Mouse (Mus musculus): ENCODE measurements at regions not wholly inside any gene's neighbourhood (a gene's known extent, or its start where the extent isn't known, plus 50 kb on each side); places are given as distances from the start of the nearest gene placed in this dataset.

DNA sequence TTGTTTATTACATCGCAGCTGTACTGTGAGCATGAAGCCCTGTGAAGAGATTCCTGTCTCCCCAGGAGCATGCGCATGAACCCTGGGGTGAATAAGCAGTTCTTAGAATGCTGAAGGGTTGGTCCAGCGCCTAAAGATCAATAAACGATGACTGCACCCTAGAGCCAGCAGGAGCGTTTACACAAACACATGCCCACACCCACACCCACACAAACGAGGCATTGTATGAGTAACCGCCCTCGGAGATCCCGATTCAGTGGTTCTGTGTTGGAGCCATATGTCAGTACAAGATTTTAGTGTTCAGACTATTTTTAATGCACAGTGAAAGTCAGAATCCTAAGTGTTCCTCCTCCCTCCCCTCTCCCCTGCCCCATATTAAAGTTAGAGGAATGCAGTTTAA, 57.3 kb downstream of the Edn1 start:
- CTCF ChIA-PET = no interaction called here

DNA sequence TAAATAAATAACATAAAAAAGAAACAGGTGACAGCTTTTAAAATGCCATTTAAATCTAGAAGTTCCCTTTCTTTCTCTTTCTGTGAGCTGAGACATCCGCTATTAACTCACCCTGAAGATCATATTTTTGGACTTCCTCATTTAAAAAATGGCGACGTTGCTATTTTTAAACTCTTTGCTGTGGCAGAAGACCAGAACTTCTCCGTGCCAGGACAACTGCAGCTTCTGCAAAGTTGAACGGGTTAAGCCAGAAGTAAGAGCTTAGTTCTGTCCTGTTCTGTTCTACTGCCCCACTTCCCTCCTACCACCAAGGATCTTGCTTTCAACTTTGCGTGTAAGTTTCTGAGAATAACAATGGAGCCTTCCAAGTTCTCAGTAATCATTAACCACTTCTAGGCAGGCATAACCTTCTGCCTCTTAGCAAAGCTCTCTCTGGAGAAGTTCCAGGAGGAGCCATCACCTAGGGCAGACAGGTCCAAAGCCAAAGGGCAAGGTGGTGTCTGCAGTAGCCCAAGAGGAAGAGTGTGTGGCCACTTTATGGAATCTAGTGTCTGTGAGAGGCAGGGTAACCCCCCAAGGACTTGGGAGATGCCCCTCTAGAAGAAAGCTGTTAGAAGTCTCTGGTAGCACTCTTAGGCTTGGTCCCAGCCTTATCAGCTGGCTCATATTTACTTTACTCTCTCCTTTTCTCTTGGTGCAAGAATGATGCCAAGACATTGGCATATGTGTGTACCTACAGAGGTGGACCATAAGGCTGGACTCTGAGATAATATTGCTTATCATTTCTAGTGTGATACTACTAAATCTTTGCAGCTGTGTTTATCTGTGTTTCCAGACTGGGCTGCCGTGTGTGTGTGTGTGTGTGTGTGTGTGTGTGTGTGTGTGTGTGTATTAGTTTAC, 66.6 kb downstream of the Edn1 start:
- CTCF ChIA-PET = no interaction called here

DNA sequence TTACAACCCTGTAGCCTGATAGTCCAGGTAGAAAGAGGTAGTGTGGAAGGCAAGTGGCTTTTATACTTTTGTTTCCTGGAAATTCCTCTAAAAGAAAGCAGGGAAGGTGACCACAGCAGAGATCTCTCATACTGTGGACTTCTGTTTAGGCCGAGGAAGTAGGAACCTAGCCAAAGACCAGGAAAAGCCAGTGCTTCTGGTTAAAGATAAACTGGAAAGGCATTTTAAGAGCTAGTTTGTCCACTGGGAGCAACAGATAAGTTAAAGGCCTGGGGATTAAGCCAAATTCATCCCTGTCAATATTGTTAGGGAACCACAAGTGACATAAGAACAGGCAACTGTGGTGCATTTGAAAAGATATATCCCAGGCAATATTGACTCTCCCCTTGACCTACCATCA, 68.5 kb downstream of the Edn1 start:
- CTCF ChIA-PET = no interaction called here

DNA sequence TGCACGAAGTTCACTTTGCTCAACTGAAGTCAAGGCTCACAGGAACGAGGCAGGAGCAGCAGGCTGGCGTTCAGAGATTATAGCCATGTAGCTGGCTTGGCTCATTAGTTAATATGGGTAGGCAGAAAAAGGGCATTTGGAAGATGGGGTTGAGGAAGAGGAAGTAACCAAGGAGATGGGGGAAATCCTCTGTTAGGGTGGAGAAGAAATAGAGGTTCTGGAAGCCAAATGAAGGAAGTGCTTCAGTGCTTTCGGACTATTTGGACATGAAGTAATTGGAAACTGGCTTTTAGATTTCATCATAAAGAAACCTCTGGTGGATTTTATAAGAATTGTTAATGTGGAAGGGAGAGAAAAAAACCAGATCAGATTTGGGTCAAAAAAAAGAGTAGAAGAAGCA, 70.9 kb downstream of the Edn1 start:
- CTCF ChIA-PET = no interaction called here

DNA sequence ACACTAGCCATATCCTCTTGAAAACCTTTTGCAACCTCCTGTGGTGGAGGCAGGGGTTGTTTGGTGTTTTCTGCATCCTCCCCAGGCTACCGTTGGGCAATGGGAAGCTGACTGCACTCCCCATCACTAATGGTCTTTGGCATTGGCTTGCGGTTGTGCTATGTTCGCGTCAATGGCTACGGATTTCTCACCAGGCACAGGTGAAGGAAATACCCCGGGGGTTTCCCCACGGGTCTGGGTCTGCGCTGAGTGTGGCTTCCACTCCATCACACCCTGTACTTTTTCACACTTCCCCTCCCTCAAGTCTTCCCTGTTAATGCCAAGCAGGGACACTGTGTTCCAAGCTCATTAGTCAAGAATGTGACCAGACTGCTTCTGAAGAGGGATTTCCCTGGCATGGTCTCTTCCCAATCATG, 72.9 kb downstream of the Edn1 start:
- CTCF ChIA-PET = no interaction called here

DNA sequence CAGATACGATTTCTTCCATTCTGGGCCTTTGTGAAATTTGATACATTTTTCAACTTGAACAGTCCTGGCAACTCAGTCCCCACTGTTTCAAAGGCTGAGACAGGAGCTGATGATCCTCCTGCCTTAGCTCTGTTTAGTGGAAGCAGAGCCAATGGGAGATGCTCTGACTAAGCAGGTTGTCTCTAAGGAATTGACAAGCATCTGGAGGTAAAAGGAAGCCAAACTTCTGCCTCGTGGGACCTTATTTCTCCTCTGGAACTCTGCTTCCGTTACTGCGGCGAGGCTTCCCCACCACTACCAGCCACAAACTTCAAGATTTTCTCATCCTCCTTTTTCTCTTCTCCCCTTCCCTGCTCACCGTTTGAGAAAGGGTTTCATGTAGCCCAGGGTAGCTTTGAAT, 78.4 kb downstream of the Edn1 start:
- CTCF ChIA-PET = no interaction called here

DNA sequence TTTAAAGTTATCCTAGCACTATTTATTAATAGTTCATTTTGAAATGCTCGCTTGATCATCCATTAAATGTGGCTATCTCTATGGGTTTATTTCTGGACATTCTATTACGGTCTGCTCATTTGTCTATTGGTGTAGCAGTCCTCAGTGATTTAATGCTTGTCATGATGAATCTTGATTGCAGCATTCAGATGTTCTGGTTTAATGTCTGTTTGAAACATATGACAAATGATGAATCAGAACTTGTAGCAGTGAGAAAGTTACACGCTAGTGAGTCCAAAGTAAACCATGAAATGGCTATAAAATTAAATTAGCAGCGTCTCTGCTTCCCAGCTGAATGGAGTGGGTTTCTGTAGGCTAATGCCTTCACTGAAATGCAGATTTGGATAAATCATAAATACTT, 81.8 kb downstream of the Edn1 start:
- CTCF ChIA-PET = no interaction called here

DNA sequence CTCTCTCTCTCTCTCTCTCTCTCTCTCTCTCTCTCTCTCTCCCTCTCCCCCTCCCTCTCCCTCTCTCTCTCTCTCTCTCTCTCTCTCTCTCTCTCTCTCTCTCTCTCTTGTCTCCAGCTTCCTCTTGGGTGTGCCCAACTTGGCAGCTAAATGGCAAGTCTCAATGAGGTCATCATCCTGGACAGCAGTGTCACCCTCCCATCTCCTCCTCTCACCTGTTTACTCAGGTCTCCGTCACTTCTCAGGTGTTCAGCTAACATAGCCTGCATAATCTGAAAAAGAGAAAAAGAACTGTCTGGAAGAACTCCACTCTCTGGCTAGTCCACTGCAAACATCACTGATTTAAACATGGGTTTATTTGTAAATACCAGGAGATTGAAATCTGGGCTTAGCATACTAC, 89.1 kb downstream of the Edn1 start:
- CTCF ChIA-PET = no interaction called here

DNA sequence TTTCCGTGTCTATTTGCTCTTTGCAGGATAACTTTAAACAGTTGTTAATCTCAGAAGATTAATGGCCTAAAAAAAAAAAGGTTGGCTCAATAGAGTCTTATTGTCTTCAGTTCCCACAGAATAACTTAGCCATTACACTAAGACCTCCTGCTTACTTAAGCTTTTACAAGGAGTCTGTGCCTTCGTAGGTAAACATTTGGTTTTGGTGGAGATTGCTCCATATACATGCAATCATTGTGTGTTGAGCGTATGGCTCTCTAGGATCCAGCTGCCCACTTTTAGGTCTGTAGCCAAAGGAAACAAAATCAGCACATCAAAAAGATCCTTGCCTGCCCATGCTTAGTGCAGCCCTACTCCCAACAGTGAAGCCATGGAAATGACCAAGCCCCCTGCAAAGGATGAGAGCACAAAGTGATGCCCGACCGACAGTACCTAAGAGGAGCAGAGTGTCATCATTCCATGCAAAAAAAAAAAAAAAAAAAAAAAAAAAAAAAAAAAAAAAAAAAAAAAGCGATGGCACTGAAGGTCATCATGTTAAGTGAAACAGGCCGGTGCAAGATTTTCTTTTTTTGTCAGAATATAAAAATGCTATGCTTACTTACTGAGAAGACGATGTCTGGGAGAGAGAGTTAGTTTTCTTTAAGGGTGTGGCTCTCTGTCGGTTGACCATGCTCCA, 90.2 kb downstream of the Edn1 start:
- CTCF ChIA-PET = no interaction called here

DNA sequence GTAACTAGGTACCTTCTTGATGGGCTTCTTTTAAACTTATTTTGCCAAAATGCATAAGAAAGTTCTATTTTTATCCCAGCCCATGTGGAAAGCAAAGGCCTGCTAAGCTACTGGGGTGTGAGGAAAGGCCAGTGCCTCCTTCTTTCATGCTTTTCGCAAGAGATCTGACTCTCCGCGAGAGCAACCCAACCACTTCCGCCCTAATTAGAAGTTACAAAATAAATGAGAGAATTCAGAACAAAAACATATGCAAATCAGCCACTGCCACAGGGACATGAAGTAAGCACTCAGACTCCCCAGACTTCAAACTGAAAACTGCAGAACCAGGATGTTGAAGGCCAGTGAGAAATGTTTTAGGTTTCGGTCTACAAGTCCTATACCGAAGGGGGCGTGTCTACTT, 91.4 kb downstream of the Edn1 start:
- CTCF ChIA-PET = no interaction called here

DNA sequence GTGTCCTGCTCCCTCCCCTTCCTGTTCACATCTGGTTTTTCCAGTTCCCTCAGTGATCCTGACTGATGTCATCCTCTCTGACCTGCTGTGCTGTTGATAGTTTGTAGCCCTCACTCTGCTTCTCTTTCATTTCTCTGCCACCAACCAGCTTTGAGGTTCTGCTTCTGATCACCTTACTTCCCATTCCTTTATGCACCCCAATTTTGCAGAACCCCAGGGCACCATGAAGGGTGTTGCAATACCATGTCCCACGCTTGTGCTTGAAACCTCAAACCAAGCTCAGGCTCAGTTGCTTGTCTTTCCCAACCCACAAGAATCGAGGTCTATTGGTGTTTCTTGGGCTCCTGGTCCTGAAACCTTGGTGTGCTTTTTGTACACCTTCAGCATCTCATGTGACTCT, 93.3 kb downstream of the Edn1 start:
- CTCF ChIA-PET = no interaction called here

DNA sequence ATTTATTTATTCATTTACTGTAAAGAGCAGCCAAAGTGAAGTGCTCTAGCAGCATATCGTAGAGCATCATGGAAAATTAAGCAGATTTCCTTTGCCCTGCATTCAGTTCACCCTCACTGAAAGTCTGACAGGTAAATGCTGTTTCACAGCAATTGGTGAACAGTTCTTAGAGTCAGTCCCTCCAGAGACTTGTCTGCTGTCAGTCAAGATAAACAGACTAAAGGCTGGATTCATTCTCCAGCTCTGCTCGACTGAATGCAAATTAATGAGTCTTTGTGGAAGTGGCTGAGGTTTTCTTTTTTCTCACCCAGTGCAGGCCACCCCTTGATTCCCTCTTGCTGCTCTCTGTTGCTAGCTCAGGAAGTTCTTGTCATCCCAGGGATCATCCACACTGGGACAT, 100.2 kb downstream of the Edn1 start:
- CTCF ChIA-PET = no interaction called here

DNA sequence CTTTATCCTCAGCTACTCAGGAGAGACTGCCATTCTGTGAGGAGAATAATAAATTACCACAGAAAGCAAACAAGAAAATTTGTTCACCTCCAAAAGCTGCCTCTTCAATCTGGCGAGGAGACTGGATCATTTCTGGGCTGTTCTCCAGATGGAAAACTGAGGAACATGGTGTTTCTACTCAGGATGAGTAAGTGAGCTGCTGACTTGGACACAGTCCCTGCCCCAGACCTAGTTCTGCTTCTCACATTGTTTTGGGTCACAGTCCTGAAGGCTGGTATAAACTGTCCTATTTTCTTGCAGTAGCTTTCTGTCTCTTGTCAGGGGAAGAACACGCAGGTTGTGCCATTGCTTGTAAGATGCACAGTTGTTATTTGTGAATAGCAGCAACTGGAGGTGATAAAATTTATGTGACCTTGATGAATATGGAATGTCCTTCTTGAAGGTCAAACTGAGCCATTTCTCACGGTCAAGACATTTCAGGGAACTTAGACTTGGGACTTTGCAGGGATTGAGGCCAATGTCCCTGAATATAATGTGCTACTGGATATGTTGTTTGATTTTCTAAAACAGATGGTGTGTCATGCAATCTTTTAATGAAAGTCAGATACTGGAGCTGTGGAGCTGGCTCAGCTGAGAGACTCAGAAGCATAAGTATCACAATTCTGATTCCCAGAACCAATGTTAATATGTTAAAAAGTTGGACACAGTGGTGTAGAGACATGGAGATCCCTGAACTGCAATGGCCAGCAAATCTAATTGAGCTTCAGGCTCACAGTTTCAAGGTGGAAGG, 102.2 kb downstream of the Edn1 start:
- CTCF ChIA-PET = no interaction called here

DNA sequence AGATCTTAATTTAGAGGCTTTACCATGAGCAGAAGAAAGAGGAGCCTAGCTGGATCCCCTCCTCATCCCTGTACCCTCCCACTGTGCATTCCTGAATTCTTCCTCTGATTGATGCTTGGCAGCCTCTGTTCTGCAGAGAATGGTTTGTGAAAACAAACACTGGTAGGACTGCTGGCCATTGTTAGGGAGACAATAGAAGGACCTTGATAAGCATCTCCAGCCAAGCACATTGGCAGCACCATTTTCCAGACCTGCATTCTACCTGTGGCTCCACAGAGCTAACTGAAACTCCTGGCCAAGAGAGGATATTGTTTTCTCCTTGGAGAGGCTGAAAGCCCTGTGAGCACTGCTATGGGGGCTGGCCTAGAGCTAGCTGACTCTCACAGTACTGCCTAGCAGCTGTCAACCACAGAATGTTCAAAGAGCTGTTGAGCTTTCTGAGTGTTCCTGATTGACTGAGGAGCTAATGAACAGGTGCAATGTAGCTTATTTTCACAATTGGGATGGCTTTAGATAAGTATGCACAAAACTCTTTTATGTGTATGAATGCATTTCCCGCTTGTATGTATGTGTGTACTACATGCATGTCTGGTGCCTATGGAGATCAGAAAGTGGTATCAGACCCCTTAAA, 111.5 kb downstream of the Edn1 start:
- CTCF ChIA-PET = no interaction called here

DNA sequence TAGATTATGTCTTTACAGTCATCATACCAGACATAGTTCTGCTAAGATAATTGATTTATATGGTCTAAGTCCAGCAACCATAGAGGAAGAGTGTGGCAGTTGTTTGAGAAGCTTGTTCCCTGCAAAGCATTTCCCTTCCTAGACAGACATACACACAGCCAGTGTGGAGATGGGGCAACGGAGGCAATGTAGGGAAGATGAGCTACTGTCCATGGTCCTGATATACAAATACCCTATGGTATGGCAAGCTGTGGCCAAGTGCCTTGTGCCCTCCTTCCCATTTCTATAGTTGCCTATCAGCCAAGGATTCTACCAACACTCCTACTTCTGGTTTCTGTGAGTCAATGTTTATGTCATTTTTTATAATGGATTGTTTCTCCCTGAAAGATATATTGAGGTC, 145.6 kb downstream of the Edn1 start:
- CTCF ChIA-PET = no interaction called here

DNA sequence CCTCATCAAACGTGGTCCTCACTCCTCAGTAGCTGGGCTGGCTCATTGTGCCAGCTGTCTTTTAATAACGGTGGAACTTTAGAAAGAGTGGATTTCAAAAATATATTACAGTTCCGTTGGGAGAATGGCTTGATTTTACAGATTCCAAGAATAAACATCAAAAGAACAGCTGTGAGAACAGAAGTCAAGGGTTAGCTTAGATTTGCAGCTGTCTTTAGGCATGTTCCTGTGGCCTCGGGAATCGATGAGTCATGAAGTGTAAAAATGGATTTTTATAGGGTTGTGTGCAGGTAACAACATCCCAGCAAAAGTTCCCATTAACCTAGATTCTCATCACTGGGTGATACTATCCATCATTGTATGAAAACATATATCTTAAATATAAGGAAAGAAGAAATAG, 152.4 kb downstream of the Edn1 start:
- CTCF ChIA-PET = no interaction called here

DNA sequence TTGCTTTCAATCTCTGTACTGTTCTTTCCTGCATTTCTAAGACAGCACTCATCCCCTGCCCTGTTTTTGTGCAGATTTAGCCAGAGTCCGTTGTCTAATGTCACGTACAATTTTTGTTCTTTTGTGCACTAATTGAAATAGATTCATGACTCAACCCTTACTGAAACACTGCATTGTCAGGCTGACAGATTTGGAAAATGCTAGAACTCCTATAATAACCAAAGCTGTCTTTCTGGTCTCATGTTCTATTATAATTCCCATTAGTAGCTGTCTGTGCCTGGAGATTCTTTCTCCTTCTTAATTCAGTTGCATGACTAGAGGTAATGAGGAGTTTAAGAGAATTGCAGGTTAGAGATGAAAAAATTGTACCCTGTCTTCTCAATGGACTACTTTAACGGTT, 158.6 kb downstream of the Edn1 start:
- CTCF ChIA-PET = no interaction called here

DNA sequence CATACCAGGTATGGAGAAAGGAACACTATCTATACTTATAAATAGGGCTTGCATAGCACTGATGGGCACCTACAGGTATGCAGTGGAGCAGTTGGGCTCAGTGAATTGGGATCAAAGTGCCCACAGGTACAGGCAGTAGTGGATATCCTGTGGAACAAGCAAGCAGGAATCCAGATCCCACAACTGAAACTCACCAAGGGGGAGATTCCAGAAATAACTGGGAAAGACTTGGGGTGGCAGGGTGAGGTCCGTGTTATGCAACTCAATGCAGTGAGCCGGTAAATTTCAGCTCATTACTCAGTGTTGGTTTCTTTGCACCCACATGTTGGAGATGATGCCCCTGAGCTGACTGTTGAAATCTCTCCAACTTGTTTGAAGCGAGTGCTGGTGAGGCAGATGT, 177.5 kb downstream of the Edn1 start:
- CTCF ChIA-PET = no interaction called here

DNA sequence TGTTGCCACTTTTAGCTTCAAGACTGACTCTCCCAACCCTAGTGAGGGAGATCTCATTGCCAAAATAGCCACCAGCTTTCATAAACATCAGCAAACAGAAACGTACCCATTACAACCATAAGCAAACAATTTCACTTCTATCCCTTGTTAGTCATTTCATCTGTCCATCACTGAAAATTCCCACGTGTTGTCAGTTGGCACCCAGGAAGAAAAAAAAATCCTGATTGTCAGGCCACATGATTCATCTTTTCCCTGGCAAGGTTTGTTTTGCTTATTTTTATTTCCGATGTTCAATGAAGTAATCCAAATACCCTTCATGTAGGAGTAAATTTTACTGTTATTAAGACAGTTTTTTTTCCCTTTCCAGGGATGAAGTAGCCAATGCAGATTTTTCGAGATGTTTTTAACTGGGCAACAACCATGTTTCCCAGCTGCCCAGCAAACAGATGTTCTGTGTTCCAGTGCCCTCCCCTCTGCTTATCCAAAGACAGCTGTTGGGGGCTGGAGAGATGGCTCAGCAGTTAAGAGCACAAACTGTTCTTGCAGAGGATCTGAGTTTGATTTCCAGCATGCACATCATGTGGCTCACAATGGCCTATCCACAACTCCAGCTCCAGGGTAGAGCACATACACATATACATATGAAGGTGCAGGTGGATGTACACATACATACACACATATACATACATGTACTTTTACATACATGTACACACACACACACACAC, 189.3 kb upstream of the Phactr1 start:
- CTCF ChIA-PET = interaction anchor here (0.6 kb wide), 1 partner anchor 48 kb away, joined by 3 read pairs; no protein-coding TSS in a partner anchor

DNA sequence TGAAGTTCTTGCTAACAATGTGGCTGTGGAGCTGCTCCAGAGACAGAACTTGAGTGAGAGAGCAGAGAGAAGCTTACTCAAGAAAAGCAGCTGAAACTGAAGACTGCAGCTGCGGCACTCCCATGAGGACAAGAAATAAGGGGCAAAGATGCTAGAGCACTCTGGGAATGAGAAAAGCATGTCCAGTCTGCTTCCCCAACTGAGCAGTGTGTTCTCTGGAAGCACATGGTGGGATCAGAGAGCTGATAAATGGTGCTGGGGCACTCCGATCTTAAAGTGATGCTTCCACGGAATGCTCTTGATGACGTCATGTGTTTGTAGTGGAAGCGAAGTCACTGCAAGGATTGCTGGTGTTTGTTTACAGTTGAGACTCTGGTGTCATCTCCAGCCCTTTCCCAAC, 186.1 kb upstream of the Phactr1 start:
- CTCF ChIA-PET = no interaction called here

DNA sequence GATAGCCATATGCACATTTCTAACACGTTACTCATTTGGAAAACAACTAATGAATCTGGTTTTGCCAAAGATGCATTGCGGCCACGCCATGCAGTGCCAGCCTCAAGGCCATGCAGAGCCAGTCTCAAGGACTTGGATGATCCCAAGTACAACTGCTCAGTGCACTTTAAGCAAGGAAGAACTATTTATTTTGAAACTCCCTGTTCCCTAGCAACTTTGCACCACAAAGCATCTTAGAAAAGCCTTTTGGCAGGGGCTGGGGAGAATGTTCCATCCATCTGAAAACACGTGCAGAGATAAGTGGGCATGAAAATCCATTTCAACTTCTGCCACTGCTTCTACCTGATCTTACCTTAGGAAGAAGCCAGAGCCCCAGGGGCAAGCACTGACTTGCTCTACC, 182.1 kb upstream of the Phactr1 start:
- CTCF ChIA-PET = no interaction called here

DNA sequence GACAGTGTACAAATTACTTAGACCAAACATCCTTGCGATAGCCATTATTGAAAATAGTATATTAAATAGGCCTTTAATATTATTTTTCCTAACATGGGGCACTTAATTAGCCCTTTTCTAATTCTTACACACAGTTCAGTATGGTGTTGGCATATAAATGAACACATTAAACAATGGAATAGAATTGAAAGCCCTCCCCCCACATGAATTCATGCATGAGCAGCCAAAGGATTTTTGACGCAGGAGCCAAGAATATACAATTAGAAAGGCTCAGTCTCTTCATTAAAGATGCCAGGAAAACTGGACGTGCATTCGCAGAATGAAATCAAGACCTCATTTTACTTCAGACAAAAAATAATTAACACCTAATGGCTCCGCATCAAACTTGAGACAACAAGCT, 172.9 kb upstream of the Phactr1 start:
- CTCF ChIA-PET = no interaction called here
